In the genomic region with DNA sequence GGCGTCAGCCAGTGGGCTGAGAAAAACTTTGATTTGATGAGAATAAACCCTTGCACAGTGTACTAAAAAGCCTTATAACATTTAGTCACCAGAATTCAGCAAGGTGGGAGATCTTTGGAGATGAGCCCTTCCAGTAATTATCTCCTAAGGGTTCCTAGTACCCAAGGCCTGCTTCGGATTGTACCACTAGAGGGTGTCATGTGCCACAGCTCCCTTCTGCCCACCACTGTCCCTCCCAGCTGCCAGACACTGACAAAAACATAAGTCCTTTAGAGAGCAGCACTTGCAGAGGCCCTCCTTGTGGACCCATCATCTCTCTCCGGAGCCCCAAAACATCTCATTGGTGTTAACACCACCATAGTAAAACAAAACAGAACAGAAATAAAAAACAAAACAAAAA, we compare ENCODE assay signal across 19 mouse cellular contexts. TPM values are rescaled to one million over a fixed set of nuclear protein-coding genes. Genes with fewer than 3 reads are reported as not detected.
DNase-seq lines count a peak whose midpoint lies in the region; ATAC-seq and TF ChIP-seq lines count a peak whose summit lies in the region.
"Had no signal": no experiment of that assay in that cellular context is flagged by ENCODE, and none has a peak within 500 bp of the region (broad histone marks: within the 10 kb centered on the region; RNA-seq: fewer than 3 reads in every experiment).

No protein-coding gene starts in this region.

- DNase-seq in kidney, postnatal 4 days = peak; percentile 19 to 48
- DNase-seq in kidney, adult 18-20 months = no peak
- no peak for DNase-seq in testis, postnatal 14 days (ENCODE audit: low spot score)
- peak; percentile 58 for DNase-seq in adrenal gland, postnatal 10 days
- no peak for DNase-seq in stomach, postnatal 0 days (ENCODE audit: low spot score)
- DNase-seq in forebrain, embryonic 11.5 days (ENCODE audit: low spot score) = no peak
- no peak for DNase-seq in embryo, embryonic 11 days
- DNase-seq: cerebellum, adult 11 months; layer of hippocampus, adult 9-11 months; thymus, adult 2 months had no signal

- peak; percentile 32; the same call in 1 of the 2 replicates for TF ChIP-seq CTCF in testis, adult 2 months (IDR thresholded peaks at IDR 0.05; ENCODE audit: control insufficient read depth, insufficient read depth, insufficient replicate concordance, low read depth, low read length)
- peak; percentile 22; the same call in 1 of the 2 replicates for TF ChIP-seq CTCF in stomach, postnatal 0 days (IDR thresholded peaks at IDR 0.05; ENCODE audit: low read depth)

- H3K27ac ChIP-seq in testis, adult 2 months (ENCODE audit: control insufficient read depth, insufficient read depth, low read depth, low read length) = no peak overlapping the region
- no peak overlapping the region for H3K27ac ChIP-seq in stomach, postnatal 0 days (replicated peaks)
- no peak overlapping the region for H3K27ac ChIP-seq in forebrain, embryonic 11.5 days (ENCODE audit: low read depth, low read length)
- H3K27ac ChIP-seq: heart, embryonic 15.5 days; limb, embryonic 10.5 days; midbrain, embryonic 13.5 days had no signal

- TF ChIP-seq EP300 in stomach, postnatal 0 days (optimal IDR thresholded peaks at IDR 0.05) = no peak

- H3K4me1 ChIP-seq in testis, adult 2 months (ENCODE audit: control insufficient read depth, insufficient read depth, low read length) = no peaks in the 10 kb centered on the region
- H3K4me1 ChIP-seq in stomach, postnatal 0 days (replicated peaks; ENCODE audit: control insufficient read depth, insufficient read depth) = no peaks in the 10 kb centered on the region
- H3K4me1 ChIP-seq in forebrain, embryonic 11.5 days (replicated peaks; ENCODE audit: control insufficient read depth, insufficient read depth, low read length) = no peaks in the 10 kb centered on the region
- H3K4me1 ChIP-seq: limb, embryonic 10.5 days; midbrain, embryonic 13.5 days had no signal

- no peak overlapping the region for H3K4me3 ChIP-seq in testis, adult 2 months (ENCODE audit: control insufficient read depth, low read depth, low read length)
- no peak overlapping the region for H3K4me3 ChIP-seq in stomach, postnatal 0 days (ENCODE audit: low read depth, low read length)
- H3K4me3 ChIP-seq in forebrain, embryonic 11.5 days (ENCODE audit: low read depth, low read length) = no peak overlapping the region
- H3K4me3 ChIP-seq: heart, embryonic 15.5 days; limb, embryonic 10.5 days; midbrain, embryonic 13.5 days had no signal

- H3K36me3 ChIP-seq in testis, adult 2 months (ENCODE audit: control insufficient read depth, insufficient read depth, low read length) = no peaks in the 10 kb centered on the region
- H3K36me3 ChIP-seq in stomach, postnatal 0 days (ENCODE audit: control insufficient read depth, insufficient read depth, low read length) = no peaks in the 10 kb centered on the region
- H3K36me3 ChIP-seq in forebrain, embryonic 11.5 days (ENCODE audit: control insufficient read depth, insufficient read depth, low read length) = no peaks in the 10 kb centered on the region
- H3K36me3 ChIP-seq: heart, embryonic 15.5 days; limb, embryonic 10.5 days; midbrain, embryonic 13.5 days had no signal

- H3K9me3 ChIP-seq in stomach, postnatal 0 days (ENCODE audit: control insufficient read depth, low read length) = no peaks in the 10 kb centered on the region
- H3K9me3 ChIP-seq in forebrain, embryonic 11.5 days (ENCODE audit: control insufficient read depth, low read length) = no peaks in the 10 kb centered on the region; the same call in 1 of the 2 replicates
- H3K9me3 ChIP-seq: heart, embryonic 15.5 days; limb, embryonic 10.5 days; midbrain, embryonic 13.5 days had no signal

- no peak overlapping the region for H3K4me2 ChIP-seq in stomach, postnatal 0 days (replicated peaks; ENCODE audit: low read depth)
- no peak overlapping the region for H3K4me2 ChIP-seq in forebrain, embryonic 11.5 days (ENCODE audit: low read depth, low read length, severe bottlenecking)
- H3K4me2 ChIP-seq: heart, embryonic 15.5 days; midbrain, embryonic 13.5 days had no signal

- TF ChIP-seq POLR2A in testis, adult 2 months (IDR thresholded peaks at IDR 0.05; ENCODE audit: control insufficient read depth, low read depth, low read length) = no peak

- H3K9ac ChIP-seq in stomach, postnatal 0 days (ENCODE audit: low read length) = no peak overlapping the region
- H3K9ac ChIP-seq in forebrain, embryonic 11.5 days (ENCODE audit: low read length) = no peak overlapping the region
- H3K9ac ChIP-seq: heart, embryonic 15.5 days; midbrain, embryonic 13.5 days had no signal

- 72% methylated on average over 3 of the region's 3 CpGs for WGBS in stomach, postnatal 0 days
- WGBS in forebrain, embryonic 11.5 days = 75% methylated on average over 3 of the region's 3 CpGs

- H3K27me3 ChIP-seq in testis, adult 2 months (ENCODE audit: control insufficient read depth, insufficient read depth, low read length) = no peaks in the 10 kb centered on the region
- H3K27me3 ChIP-seq in stomach, postnatal 0 days (ENCODE audit: control insufficient read depth, insufficient read depth, low read length) = no peaks in the 10 kb centered on the region
- H3K27me3 ChIP-seq in forebrain, embryonic 11.5 days (ENCODE audit: control insufficient read depth, insufficient read depth, low read length) = no peaks in the 10 kb centered on the region
- H3K27me3 ChIP-seq: heart, embryonic 15.5 days; midbrain, embryonic 13.5 days had no signal

- ATAC-seq in stomach, postnatal 0 days (ENCODE audit: low FRiP score, low TSS enrichment) = no peak
- ATAC-seq in forebrain, embryonic 11.5 days (replicated peaks; ENCODE audit: low FRiP score) = no peak
- ATAC-seq: hindbrain, embryonic 16.5 days; midbrain, embryonic 13.5 days had no signal

RNA-seq across cellular contexts. Expression of a gene that starts 16.2 kb away (rescaled TPM):
- 1.1 and 129 TPM in 2 replicates for polyA plus RNA-seq in testis, adult 2 months (2012; rRNA removed)
- not detected for total RNA-seq in adrenal gland, postnatal 10 days (2021)
- not detected in 2 replicates for polyA plus RNA-seq in stomach, postnatal 0 days (2015; fragmentation: Nextera tagmentation; extraction: Ambion mirVana)
- polyA plus RNA-seq in forebrain, embryonic 11.5 days (2014; fragmentation: Nextera tagmentation; extraction: Ambion mirVana) = not detected in 2 replicates
- total RNA-seq: adrenal gland, adult 18-20 months; MEL had no signal
- polyA plus RNA-seq: cortical plate, adult 2 months; heart, embryonic 15.5 days; hindbrain, embryonic 16.5 days; limb, embryonic 10.5 days; lung, embryonic 16.5 days; midbrain, embryonic 13.5 days had no signal

RNA-seq across cellular contexts. Expression of a gene that starts 35.6 kb away (rescaled TPM):
- 0.16 and 84.9 TPM in 2 replicates for polyA plus RNA-seq in testis, adult 2 months (2012; rRNA removed)
- not detected for total RNA-seq in adrenal gland, postnatal 10 days (2021)
- polyA plus RNA-seq in stomach, postnatal 0 days (2015; fragmentation: Nextera tagmentation; extraction: Ambion mirVana) = not detected in 2 replicates
- not detected in 2 replicates for polyA plus RNA-seq in forebrain, embryonic 11.5 days (2014; fragmentation: Nextera tagmentation; extraction: Ambion mirVana)
- total RNA-seq: adrenal gland, adult 18-20 months; MEL had no signal
- polyA plus RNA-seq: cortical plate, adult 2 months; heart, embryonic 15.5 days; hindbrain, embryonic 16.5 days; limb, embryonic 10.5 days; lung, embryonic 16.5 days; midbrain, embryonic 13.5 days; thymus, adult 2 months had no signal

RNA-seq across cellular contexts. Expression of a gene that starts 54.5 kb away (rescaled TPM):
- polyA plus RNA-seq in testis, adult 2 months (2012; rRNA removed) = 0.07 TPM in 1 of 2 replicates, not detected in the other
- 10 to 100 TPM; 12.2 to 21.7 TPM for total RNA-seq in adrenal gland, postnatal 10 days (2021)
- 0.22 TPM in 1 of 2 replicates, not detected in the other for polyA plus RNA-seq in stomach, postnatal 0 days (2015; fragmentation: Nextera tagmentation; extraction: Ambion mirVana)
- not detected in 2 replicates for polyA plus RNA-seq in forebrain, embryonic 11.5 days (2014; fragmentation: Nextera tagmentation; extraction: Ambion mirVana)
- total RNA-seq: MEL had no signal
- polyA plus RNA-seq: cortical plate, adult 2 months; hindbrain, embryonic 16.5 days; limb, embryonic 10.5 days; thymus, adult 2 months had no signal

Comparison
In these comparisons a context has a peak if more than half of its experiments do, and no peak if none do; other contexts are left out.
1. DNase-seq: peak in kidney, postnatal 4 days (2 of 2) and adrenal gland, postnatal 10 days (single experiment); none in kidney, adult 18-20 months (single experiment), testis, postnatal 14 days (single experiment), stomach, postnatal 0 days (single experiment), forebrain, embryonic 11.5 days (single experiment) and embryo, embryonic 11 days (single experiment).